Mouse (Mus musculus): ENCODE results near the gene Lrrc17. TPM values are rescaled to one million over a fixed set of nuclear protein-coding genes. Genes with fewer than 3 reads are reported as not detected.

Lrrc17 gene
- polyA plus RNA-seq, 1 experiment from 2014 or later, result 3.9 TPM

DNA sequence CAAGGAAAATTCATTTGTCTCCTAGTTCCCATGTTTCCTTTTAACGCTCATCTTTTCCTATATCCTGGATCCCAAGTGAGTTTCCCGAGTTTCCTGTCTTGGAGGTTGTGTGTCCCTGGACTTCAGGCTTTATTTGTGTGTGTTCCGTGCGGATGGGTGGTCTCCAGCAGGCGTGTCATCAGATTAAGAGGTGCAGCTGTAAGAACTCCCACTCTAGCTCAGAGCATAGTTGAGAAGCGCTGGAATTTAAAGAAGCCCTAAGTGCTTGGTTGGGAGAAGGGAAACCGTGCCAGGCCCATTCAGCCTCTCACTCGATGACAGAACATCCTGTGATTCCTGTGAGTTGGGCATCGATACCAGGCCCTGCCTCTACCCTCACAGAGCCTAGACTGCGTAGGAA, 30.0 kb upstream of the Lrrc17 start:
- Histone ChIP-seq H3K4me2 (no peak overlapping the region), H3K9ac (no peak overlapping the region), H3K4me1 (no peaks in the 10 kb centered on the region), H3K27me3 (no peaks in the 10 kb centered on the region), H3K4me3 (no peak overlapping the region), H3K9me3 (replicated peaks) (no peaks in the 10 kb centered on the region), H3K27ac (no peak overlapping the region), H3K36me3 (ENCODE audit: poor library complexity, severe bottlenecking) (no peaks in the 10 kb centered on the region)
- no peak for ATAC-seq
- WGBS, result 74% methylated on average over 10 of the region's 10 CpGs

GRCm38 (mm10) chr5:21517562-21517961, 25.8 kb upstream of the Lrrc17 start:
- Histone ChIP-seq H3K4me1 (no peaks in the 10 kb centered on the region), H3K9me3 (replicated peaks) (no peaks in the 10 kb centered on the region), H3K36me3 (ENCODE audit: poor library complexity, severe bottlenecking) (no peaks in the 10 kb centered on the region), H3K27ac (no peak overlapping the region), H3K27me3 (no peaks in the 10 kb centered on the region), H3K4me2 (no peak overlapping the region), H3K9ac (no peak overlapping the region), H3K4me3 (no peak overlapping the region)
- no peak for ATAC-seq
- WGBS, result 98% methylated on average over 2 of the region's 2 CpGs

DNA sequence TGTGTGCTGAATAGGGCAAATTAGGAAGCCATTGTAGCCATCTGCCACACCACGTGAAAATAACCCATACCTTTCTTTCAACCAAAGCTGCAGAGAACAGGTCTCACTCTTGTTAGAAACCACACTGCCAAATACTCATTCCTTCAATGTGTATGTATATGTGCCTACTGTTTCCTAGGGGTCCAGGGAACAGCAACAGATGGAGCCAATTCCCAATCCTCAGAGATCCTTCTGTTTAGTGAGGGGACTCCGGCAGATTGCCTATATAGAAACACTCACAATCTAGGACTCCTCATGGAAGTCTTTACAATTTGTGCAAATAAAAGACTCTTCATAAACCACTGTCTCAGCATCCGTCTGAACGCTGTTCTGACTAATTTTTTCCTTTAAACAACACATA, 25.2 kb upstream of the Lrrc17 start:
- no peak overlapping the region for H3K4me3 ChIP-seq
- no peaks in the 10 kb centered on the region for H3K36me3 ChIP-seq (ENCODE audit: poor library complexity, severe bottlenecking)
- no peaks in the 10 kb centered on the region for H3K4me1 ChIP-seq
- peak; percentile 27; the same call in 1 of the 2 replicates for ATAC-seq
- H3K9me3 ChIP-seq (replicated peaks), result no peaks in the 10 kb centered on the region
- WGBS, result 69% methylated on average over 4 of the region's 4 CpGs
- H3K27ac ChIP-seq, result no peak overlapping the region
- no peaks in the 10 kb centered on the region for H3K27me3 ChIP-seq
- H3K4me2 ChIP-seq, result no peak overlapping the region
- no peak overlapping the region for H3K9ac ChIP-seq

DNA sequence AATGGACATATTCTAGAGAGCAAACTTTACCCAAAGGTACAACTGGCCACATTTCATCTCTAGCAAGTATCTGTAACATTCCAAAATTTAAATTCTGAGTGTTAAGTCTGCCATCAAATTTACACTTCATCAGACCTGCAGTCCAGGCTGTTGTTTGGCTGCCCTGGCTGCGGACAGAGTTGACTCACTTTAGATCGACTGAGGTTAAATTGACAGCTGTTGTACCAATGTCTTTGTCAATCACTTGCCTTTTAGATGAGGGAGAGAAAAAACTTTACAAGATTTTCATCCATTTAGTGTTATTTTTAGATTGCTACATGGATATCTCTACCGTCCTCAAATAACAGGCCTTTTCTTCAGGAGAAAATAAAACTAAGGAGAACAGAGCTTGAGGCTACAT, 24.2 kb upstream of the Lrrc17 start:
- H3K27me3 ChIP-seq, result no peaks in the 10 kb centered on the region
- H3K9me3 ChIP-seq (replicated peaks), result no peaks in the 10 kb centered on the region
- no peaks in the 10 kb centered on the region for H3K4me1 ChIP-seq
- H3K36me3 ChIP-seq (ENCODE audit: poor library complexity, severe bottlenecking), result no peaks in the 10 kb centered on the region
- ATAC-seq, result no peak
- H3K4me3 ChIP-seq, result no peak overlapping the region
- no peak overlapping the region for H3K27ac ChIP-seq
- no peak overlapping the region for H3K9ac ChIP-seq
- H3K4me2 ChIP-seq, result no peak overlapping the region
- 90% methylated on average over 3 of the region's 3 CpGs for WGBS

GRCm38 (mm10) chr5:21526835-21527485, 16.4 kb upstream of the Lrrc17 start:
- no peak overlapping the region for H3K4me2 ChIP-seq
- no peak overlapping the region for H3K9ac ChIP-seq
- H3K4me3 ChIP-seq, result no peak overlapping the region
- no peaks in the 10 kb centered on the region for H3K4me1 ChIP-seq
- H3K9me3 ChIP-seq (replicated peaks), result no peaks in the 10 kb centered on the region
- 50% methylated on average over 11 of the region's 11 CpGs for WGBS
- H3K27ac ChIP-seq, result no peak overlapping the region
- H3K27me3 ChIP-seq, result no peaks in the 10 kb centered on the region
- no peak for ATAC-seq
- no peaks in the 10 kb centered on the region for H3K36me3 ChIP-seq (ENCODE audit: poor library complexity, severe bottlenecking)

- no peaks in the 10 kb centered on the region for H3K36me3 ChIP-seq (ENCODE audit: poor library complexity, severe bottlenecking)
- H3K4me3 ChIP-seq, result no peak overlapping the region
- H3K27ac ChIP-seq, result no peak overlapping the region
- no peaks in the 10 kb centered on the region for H3K9me3 ChIP-seq (replicated peaks)
- ATAC-seq, result no peak
- no peaks in the 10 kb centered on the region for H3K4me1 ChIP-seq
- no peak overlapping the region for H3K4me2 ChIP-seq
- H3K9ac ChIP-seq, result no peak overlapping the region
- WGBS, result 74% methylated on average over 4 of the region's 4 CpGs
- H3K27me3 ChIP-seq, result no peaks in the 10 kb centered on the region
Measured at GRCm38 (mm10) chr5:21527488-21527911, 15.9 kb upstream of the Lrrc17 start.

GRCm38 (mm10) chr5:21528068-21528842, 15.1 kb upstream of the Lrrc17 start:
- no peak for ATAC-seq
- 92% methylated on average over 15 of the region's 15 CpGs for WGBS

DNA sequence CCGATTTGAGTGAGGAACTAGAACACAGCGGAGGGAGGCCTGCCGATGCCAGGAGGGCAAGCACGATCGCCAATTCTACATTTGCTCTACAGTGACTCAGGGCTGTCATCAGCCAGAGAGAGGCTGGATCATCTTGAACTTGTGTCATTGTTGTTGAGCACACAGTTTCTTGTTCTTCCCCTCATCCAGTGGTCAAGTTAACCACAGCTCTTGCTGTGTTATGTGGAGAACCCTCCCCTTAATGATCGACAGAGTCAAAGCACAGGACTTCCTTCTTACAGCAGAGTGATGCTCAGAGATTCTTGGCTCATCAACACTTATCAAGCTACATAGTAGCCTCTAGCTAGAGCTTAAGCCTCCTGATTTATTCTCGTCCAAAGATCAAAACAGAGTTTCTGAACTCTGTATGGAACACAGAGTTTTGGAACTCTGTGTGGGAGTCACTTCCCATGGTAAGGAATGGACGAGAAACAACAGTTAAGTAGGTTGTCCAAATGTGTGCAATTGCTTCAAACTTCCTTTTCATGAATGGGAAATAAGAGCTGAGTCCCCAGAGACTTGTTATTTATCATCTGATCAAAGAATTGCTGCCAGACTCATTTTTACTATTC, 14.1 kb upstream of the Lrrc17 start:
- H3K9ac ChIP-seq, result no peak overlapping the region
- 88% methylated on average over 8 of the region's 8 CpGs for WGBS
- H3K4me1 ChIP-seq, result no peaks in the 10 kb centered on the region
- H3K27ac ChIP-seq, result no peak overlapping the region
- H3K4me3 ChIP-seq, result no peak overlapping the region
- H3K27me3 ChIP-seq, result no peaks in the 10 kb centered on the region
- no peak overlapping the region for H3K4me2 ChIP-seq
- no peak for ATAC-seq
- no peaks in the 10 kb centered on the region for H3K36me3 ChIP-seq (ENCODE audit: poor library complexity, severe bottlenecking)
- no peaks in the 10 kb centered on the region for H3K9me3 ChIP-seq (replicated peaks)

More at GRCm38 (mm10) chr5:21528068-21528842, 15.1 kb upstream of the Lrrc17 start:
- Histone ChIP-seq H3K9ac (no peak overlapping the region), H3K4me3 (no peak overlapping the region), H3K4me1 (no peaks in the 10 kb centered on the region), H3K9me3 (replicated peaks) (no peaks in the 10 kb centered on the region), H3K36me3 (ENCODE audit: poor library complexity, severe bottlenecking) (no peaks in the 10 kb centered on the region), H3K4me2 (no peak overlapping the region), H3K27ac (no peak overlapping the region), H3K27me3 (no peaks in the 10 kb centered on the region)

DNA sequence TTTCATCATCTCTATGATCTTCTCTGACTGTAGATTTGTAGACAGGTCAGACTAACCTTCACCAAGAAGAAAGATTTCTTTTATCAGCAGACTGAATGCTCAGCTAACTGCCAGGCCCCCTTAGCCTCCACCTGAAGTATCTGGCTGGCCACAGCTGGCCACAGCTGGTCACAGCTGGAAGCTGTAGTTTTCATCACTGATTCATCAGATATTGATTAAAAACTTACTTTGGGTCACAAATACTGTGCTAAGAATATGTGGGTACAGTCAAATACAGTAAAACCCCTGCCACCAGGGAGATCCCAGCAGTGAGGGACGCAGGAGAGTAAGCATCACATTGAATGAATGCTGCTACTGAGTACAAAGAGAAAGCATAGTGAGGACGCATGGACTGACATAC, 11.2 kb upstream of the Lrrc17 start:
- Histone ChIP-seq H3K27me3 (no peaks in the 10 kb centered on the region), H3K9me3 (replicated peaks) (no peaks in the 10 kb centered on the region), H3K36me3 (ENCODE audit: poor library complexity, severe bottlenecking) (no peaks in the 10 kb centered on the region), H3K4me3 (no peak overlapping the region), H3K9ac (no peak overlapping the region), H3K27ac (no peak overlapping the region), H3K4me1 (no peaks in the 10 kb centered on the region), H3K4me2 (no peak overlapping the region)
- WGBS, result 91% methylated on average over 2 of the region's 2 CpGs
- ATAC-seq, result no peak

DNA sequence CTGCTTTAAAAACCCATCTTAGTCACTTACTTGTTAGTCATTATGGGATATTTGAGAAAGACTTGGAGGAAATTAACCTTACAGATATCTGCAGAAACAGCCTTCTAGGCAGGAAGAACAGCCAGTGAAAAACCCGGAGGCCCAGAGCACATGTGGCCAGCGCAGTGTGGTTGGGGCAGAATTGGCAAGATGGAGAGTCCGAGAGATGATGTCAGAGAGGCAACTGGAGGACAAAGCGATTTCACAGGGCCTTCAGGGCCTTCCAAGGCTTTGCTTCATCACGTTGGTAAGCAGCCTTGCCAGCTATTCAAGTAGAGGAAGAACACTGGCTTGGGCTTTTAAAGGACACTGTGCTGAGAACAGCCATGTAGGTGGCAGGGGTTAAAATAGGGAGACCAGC, 10.4 kb upstream of the Lrrc17 start:
- 86% methylated on average over 5 of the region's 5 CpGs for WGBS
- H3K27me3 ChIP-seq, result no peaks in the 10 kb centered on the region
- H3K9me3 ChIP-seq (replicated peaks), result no peaks in the 10 kb centered on the region
- no peak overlapping the region for H3K4me3 ChIP-seq
- H3K9ac ChIP-seq, result no peak overlapping the region
- no peak for ATAC-seq
- H3K27ac ChIP-seq, result no peak overlapping the region
- no peaks in the 10 kb centered on the region for H3K36me3 ChIP-seq (ENCODE audit: poor library complexity, severe bottlenecking)
- no peak overlapping the region for H3K4me2 ChIP-seq
- no peaks in the 10 kb centered on the region for H3K4me1 ChIP-seq

DNA sequence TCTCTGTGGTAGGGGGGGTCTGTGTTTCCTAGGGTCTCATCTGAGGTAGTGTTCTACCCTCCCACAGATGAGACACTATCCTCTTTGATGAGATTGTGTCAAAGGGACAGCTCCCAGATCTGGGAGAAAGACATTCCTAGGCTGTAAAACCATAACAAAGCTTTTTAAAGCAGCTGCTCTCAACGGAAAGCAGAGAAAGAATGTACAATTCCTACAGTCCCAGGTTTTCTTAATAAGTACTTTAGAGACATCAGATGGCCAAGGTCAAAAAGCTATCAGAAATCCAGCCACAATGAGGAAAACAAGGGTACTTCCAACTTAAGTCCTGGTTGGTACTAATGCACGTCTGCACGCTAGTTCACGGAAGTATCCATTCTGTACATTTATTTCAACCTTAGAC, 1.1 kb upstream of the Lrrc17 start:
- WGBS, result 85% methylated on average over 4 of the region's 4 CpGs
- ATAC-seq, result no peak
- Histone ChIP-seq H3K27me3 (no peaks in the 10 kb centered on the region), H3K27ac (no peak overlapping the region), H3K4me1 (peaks cover 5% of the 10 kb centered on the region; the same call in 1 of the 2 replicates), H3K36me3 (ENCODE audit: poor library complexity, severe bottlenecking) (no peaks in the 10 kb centered on the region), H3K4me2 (no peak overlapping the region), H3K9ac (no peak overlapping the region), H3K4me3 (no peak overlapping the region), H3K9me3 (replicated peaks) (no peaks in the 10 kb centered on the region)

DNA sequence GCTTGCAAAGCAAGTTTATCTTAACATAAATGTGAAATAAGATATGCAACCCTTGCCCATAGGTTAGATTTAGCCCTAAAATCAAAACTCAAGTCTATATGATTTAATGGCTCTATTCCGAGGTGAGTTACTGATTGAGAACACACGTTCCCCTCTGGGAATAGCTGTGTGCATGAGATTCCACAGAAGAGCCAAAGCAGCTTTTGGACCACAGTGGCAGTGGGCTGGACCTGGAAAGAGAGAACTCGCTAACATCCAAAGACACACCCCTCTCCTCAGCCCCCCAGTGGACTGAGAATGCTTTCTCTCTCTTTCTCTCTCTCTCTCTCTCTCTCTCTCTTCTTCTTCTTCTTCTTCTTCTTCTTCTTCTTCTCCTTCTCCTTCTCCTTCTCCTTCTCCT, 1.5 kb downstream of the Lrrc17 start:
- ATAC-seq, result no peak
- Histone ChIP-seq H3K27ac (no peak overlapping the region), H3K27me3 (no peaks in the 10 kb centered on the region), H3K9me3 (replicated peaks) (no peaks in the 10 kb centered on the region), H3K4me2 (no peak overlapping the region), H3K4me3 (no peak overlapping the region), H3K36me3 (ENCODE audit: poor library complexity, severe bottlenecking) (no peaks in the 10 kb centered on the region), H3K4me1 (peaks cover 5% of the 10 kb centered on the region; the same call in 1 of the 2 replicates), H3K9ac (no peak overlapping the region)
- WGBS, result 81% methylated on average over 3 of the region's 3 CpGs

Data from forebrain, embryonic 13.5 days (tissue).